Mouse (Mus musculus) olfactory bulb, adult 2 months (tissue): ENCODE results near the gene Gbp6.
"Not testable (repeated sequence)": the region's sequence is repeated elsewhere in the genome, so short reads cannot be mapped to it uniquely, and the experiment has no call there.

Source experiments
- CTCF ChIP-seq: fragments of 200-500 bp; IDR thresholded peaks from 2 replicates; pipeline ENCODE4 v1.5.1; 2012; ENCODE audit warnings: low read depth, mild to moderate bottlenecking, low read length, moderate library complexity; ENCODE audit not compliant: insufficient read depth
- POLR2A ChIP-seq: fragments of 200-500 bp; IDR thresholded peaks from 2 replicates; pipeline ENCODE4 v1.6.1; 2012; ENCODE audit warnings: mild to moderate bottlenecking, low read depth, low read length, moderate library complexity; ENCODE audit not compliant: insufficient read depth

DNA sequence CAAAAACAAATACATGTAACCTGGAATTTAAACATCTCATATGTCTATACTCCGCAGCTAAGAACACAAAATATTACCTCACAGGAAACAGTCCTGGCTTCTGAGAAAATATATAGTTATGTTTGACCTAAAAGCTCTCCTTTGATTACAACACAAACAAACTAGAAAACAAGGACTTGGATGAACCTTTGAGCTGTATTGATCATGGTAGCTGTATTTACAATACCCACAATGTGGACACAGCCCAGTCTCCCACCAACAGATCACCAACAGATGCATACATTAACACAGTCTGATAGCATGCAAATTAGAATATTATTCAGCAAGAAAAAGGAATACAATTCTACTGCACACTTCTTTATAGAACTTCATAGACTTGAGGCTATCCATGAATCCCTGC is 55.1 kb downstream of the Gbp6 start:
- not testable (repeated sequence) for TF ChIP-seq CTCF, POLR2A
